Mouse (Mus musculus): ENCODE data around the gene Adamts2.

DNA sequence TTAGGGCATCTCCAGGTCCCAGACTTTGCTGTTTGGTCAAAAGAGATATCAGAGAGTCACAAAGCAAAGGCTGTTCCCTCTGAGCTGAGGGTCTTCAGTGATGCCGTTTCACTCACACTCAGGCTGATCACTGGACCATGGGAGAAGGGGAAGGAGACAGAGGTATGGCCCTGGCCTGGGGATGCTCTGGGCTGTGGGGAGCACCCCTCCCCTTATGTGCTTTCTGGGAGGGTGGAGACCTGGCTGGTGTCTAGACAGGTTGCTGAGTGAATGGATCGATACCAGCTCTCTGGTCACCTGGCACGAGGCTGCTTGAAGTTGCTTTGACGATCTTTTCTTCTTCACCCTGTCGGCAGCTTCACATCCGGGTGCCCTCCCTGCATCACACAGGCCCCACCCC, 113.2 kb downstream of the Adamts2 start:
- no peak for TF ChIP-seq CTCF (IDR thresholded peaks at IDR 0.05; ENCODE audit: low read depth, low read length)
- TF ChIP-seq POLR2A (IDR thresholded peaks at IDR 0.05; ENCODE audit: insufficient read depth, low read length) = no peak
